Mouse (Mus musculus) CD4-positive, CD25-positive, alpha-beta regulatory T cell, adult 2 months (primary cell): ENCODE measurements around the gene Clec4g.
A peak's percentile ranks its signal among the peaks of the same experiment; 100 is the strongest.
"Not testable (repeated sequence)": the region's sequence is repeated elsewhere in the genome, so short reads cannot be mapped to it uniquely, and the experiment has no call there.

Experiments
- DNase-seq: peaks from one replicate; pipeline ENCODE4 v3.0.0-alpha.2; 2012; ENCODE audit warnings: low read depth, low spot score

Gene Clec4g

DNA sequence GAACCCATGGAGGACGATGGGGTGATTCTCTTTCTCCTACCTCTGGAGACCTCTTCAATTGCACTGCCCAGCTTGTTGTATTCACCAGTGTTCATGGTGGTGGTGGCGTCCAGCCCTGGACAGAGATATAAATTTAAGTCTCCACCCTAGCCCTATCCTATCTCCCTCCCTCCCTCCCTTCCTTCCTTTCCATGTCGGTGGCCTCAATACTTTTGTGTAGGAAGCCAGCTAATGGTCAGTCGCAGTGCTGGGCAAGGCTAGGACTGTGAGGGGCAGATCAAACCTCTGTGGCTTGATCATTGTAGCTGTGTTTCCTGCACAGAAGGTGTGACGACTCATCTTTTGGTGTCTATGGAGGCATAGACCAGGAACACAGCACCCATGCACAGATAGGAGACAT is at the start of gene Clec4g:
TSS of gene Clec4g (minus strand) at position 101 of the 400 bp plus-strand sequence.
- DNase-seq = no peak

GRCm38 (mm10) chr8:3768641-3769040 is 48.2 kb upstream of the Clec4g start:
- not testable (repeated sequence) for DNase-seq

GRCm38 (mm10) chr8:3754261-3754850 is 33.9 kb upstream of the Clec4g start:
- peak; percentile 98 for DNase-seq

- DNase-seq = no peak
Observed at GRCm38 (mm10) chr8:3748761-3749160, 28.3 kb upstream of the Clec4g start, which contains the start of gene Cd209a. Gene Cd209a (minus strand): TSS chr8:3748984.

- DNase-seq = no peak
Observed at GRCm38 (mm10) chr8:3736947-3737346, 16.5 kb upstream of the Clec4g start.

GRCm38 (mm10) chr8:3735599-3735998 is 15.1 kb upstream of the Clec4g start:
- DNase-seq = no peak

DNA sequence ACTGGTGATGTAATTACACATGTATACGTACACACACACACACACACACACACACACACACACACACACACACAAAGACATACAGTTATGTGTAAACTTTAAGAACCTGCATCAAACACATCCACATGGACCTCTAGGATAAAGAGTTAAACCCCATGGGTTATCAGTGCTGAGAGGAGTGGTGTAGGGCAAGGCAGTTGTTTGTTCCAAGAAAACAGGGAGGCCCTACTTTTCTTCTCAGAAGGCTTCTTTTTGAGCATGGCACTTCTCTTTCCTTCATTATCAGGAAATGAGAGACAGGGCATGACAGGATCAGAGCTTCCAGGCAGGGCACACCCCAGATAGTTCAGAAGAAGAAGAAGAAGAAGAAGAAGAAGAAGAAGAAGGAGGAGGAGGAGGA is 13.6 kb upstream of the Clec4g start:
- DNase-seq = no peak

DNA sequence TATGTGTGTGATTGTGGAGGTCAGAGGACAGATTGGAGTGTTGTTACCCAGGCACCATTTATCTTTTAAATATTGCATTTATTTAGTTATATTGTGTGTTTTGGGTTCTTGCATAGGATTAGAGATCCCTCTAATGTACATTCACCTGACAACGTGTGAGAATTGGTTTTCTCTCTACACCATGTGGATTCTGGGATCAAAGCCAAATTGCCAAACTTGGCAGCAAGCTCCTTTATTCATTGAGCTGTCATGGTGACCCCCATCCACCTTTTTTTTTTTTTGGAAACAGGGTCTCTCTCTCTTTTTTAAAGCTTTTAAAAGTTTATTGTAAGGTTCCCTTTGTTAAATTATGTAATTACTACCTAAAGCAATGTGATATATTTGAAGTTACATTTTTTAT is 590 bp upstream of the Clec4g start:
- DNase-seq = no peak

DNA sequence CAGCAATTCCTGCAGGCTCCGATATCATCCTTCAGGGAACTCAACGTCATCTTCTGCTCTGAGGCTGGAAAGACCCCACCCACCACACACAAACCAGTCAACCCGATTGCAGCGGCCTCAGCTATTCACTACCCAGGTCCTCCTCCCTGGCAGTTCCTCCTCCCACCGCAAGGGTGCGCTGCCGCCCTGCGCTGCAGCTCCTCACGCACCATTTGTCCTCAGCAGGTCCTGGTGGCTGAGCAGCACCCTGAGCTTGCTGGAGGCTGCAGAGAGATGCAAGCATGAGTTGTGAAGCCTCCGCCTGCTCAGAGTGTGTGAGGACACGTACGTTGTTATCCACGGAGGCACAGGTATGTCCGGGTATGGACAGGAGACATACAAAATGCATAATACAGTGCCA is 1.9 kb downstream of the Clec4g start:
- DNase-seq = peak; percentile 78

- DNase-seq = no peak
Observed at GRCm38 (mm10) chr8:3717321-3717954, 3.0 kb downstream of the Clec4g start.

GRCm38 (mm10) chr8:3711646-3712045 is 8.8 kb downstream of the Clec4g start:
- no peak for DNase-seq

GRCm38 (mm10) chr8:3710312-3710711 is 10.1 kb downstream of the Clec4g start:
- DNase-seq = no peak

GRCm38 (mm10) chr8:3707611-3708010 is 12.8 kb downstream of the Clec4g start:
- DNase-seq = no peak

DNA sequence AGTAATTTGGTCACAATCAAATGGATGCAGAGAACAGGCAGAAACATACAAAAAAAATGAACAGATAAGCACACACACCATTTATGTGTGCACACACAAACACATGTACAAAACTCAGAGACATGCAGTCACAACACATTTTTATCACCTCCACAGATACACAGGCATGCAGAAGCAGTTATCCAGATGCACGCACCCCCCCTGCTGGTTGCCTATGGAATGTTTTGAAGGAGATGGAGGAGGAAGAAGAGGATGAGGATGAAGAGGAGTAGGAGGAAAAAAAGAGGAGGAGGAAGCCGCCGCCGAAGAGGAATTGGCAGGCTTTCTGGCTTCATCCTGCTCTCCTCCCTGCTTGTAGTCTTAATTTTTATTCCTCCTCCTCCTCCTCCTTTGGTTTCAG is 14.7 kb downstream of the Clec4g start:
- DNase-seq = peak; percentile 15

DNA sequence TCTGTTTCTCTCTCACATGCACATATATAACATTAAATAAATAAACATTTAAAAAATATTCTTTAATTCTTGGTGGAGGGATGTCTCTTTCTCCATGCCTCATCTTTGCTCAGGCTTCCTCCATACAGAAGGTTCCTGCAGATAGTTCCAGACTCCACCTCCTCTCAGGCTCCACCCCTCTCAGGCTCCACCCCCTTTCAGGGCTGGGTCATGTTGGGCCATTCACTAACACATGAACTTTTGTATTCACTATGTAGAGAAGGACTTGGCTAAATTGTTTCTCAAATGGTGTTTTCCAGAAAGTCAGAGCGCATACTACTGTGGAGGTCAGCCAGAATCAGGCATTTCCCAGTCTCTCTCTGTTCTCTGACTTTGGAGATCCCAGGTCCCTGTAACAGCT is 19.0 kb downstream of the Clec4g start:
- DNase-seq = no peak

DNA sequence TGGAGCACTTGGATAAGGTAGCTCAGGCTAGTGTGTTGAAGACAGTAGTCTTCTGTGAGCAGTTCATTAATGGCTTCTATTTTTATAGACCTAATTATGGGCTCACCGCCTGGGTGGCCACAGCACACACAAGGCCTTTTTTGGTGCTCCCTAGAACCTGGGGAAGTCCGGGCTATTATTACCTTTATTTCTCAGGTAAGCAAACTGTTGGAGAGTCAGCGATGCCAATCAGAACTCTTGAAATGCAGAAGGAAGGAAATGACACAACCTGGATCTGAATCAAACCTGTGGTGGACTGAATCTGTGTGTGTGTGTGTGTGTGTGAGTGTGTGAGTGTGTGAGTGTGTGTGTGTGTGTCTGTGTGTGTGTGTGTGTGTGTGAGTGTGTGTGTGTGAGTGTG is 26.3 kb downstream of the Clec4g start, which contains the start of gene Fcer2a:
TSS of gene Fcer2a (minus strand) at position 55 of the 400 bp plus-strand sequence.
- no peak for DNase-seq

DNA sequence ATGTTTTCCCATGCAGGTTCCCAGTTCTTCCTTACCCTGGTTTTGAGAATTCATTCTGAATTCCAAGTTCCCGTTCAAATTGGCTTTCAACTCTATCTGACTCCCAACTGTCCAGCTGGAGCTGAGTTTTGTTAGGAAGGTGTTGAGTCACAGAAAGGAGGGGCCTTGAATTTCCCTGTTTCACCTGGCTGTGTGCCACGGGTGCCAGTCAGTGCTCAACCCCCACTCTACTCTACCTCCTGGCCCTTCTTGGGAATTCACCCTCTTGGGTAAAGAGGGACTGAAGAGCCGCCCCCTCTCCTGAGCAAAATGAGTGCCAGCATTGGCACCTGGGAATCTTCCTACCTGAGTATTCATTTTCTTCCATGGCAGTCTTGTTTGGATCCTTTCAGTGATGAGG is 29.7 kb downstream of the Clec4g start:
- no peak for DNase-seq

DNA sequence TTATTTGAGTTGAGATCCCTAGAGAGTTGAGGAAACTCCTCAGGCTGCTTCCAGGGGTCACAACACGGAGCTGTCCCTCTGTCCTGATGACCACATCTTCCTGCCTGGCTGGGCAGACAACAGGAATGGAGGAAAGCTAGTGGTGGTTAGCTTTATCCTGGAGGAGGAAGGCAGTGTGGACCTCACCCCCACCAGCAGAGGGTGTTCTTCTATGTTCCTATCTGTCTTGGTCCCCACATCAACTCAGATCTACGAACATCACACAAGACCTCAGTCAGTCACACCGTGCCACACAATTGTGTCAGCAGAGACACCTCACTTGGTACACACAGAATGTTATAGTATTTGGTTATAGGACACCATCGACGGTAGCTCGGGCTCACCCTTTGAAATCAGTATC is 32.9 kb downstream of the Clec4g start:
- no peak for DNase-seq

DNA sequence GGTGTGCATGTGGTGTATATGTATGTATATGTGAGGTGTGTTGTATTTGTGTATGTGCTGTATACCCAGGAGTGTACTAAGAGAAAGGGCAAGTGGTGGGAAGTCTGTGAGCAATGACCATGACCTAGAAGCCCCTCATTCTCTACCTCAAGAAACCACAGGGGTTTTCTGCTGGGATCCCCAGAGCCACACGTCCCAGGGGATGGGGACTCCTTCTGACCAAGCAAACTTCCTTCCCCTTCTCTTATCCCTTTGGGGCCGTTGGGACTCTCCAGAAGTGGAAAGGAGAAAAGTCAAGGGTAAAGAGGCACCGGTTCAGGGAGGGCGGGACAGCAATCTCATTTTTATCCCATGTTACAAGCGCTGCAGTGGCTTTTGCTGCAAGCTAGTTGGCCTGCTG is 35.0 kb downstream of the Clec4g start:
- no peak for DNase-seq

- DNase-seq = no peak
Observed at GRCm38 (mm10) chr8:3684530-3684929, 35.9 kb downstream of the Clec4g start.

DNA sequence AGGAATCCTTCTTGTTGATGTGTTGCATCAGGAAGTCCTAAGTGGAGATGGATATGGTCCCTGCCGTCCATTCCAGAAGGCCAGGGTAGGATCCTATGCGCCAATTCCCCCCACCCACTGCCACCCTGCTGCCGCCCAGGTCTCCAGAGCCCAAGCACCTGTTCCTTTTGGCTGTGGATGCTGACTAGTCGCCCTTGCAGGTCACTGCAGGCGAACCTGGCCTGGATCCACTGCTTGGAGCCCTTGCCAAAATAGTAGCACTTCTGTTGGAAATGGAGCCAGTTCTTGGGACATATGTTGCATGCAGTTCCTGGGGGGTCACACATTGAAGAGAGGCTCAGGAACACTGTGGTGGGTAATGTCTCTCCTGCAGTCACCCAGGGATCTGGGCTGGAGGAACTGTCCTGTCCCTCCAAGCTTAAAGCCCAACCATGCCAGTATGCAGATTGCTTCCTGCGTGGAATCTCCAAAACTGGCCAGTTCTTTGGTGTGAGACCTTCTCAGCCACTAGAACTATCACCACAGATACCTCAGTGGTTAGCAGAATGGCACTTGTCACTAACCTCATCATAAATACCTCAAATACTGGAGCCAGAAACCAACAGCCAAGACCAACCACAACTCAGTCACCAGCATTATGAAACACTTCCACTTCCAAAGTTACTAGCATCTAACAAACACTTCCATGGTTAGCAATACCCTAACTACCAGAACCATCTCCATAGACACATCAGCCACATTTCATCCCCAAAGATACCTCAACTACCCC is 36.9 kb downstream of the Clec4g start:
- no peak for DNase-seq

GRCm38 (mm10) chr8:3682435-3682834 is 38.0 kb downstream of the Clec4g start:
- no peak for DNase-seq

GRCm38 (mm10) chr8:3679656-3680055 is 40.8 kb downstream of the Clec4g start:
- no peak for DNase-seq
